Mouse (Mus musculus): ENCODE measurements around the gene Ripor3. TPM values are rescaled to one million over a fixed set of nuclear protein-coding genes. Genes with fewer than 3 reads are reported as not detected.

Gene Ripor3
- polyA plus RNA-seq, 1 experiment from 2014 or later = 1.5 TPM

- Histone ChIP-seq H3K4me1 (replicated peaks) (peaks cover 91% of the 10 kb centered on the region), H3K9ac (peak overlapping the region; percentile 41), H3K27ac (ENCODE audit: poor library complexity, severe bottlenecking) (peak overlapping the region; percentile 76), H3K27me3 (replicated peaks) (no peaks in the 10 kb centered on the region), H3K9me3 (replicated peaks) (no peaks in the 10 kb centered on the region), H3K4me2 (peak overlapping the region; percentile 45), H3K4me3 (no peak overlapping the region), H3K36me3 (no peaks in the 10 kb centered on the region)
- ATAC-seq (ENCODE audit: insufficient number of reproducible peaks, low FRiP score) = no peak
- 51% methylated on average over 12 of the region's 12 CpGs for WGBS
These were observed 67.3 kb downstream of the Ripor3 start for GRCm38 (mm10) chr2:167942926-167943633.

GRCm38 (mm10) chr2:167942199-167942925, 68.1 kb downstream of the Ripor3 start:
- Histone ChIP-seq H3K4me3 (no peak overlapping the region), H3K4me1 (replicated peaks) (peaks cover 85% of the 10 kb centered on the region), H3K9me3 (replicated peaks) (no peaks in the 10 kb centered on the region), H3K36me3 (no peaks in the 10 kb centered on the region), H3K27ac (ENCODE audit: poor library complexity, severe bottlenecking) (peak overlapping the region; percentile 76), H3K9ac (peak overlapping the region; percentile 58; the same call in 1 of the 2 replicates), H3K4me2 (peak overlapping the region; percentile 45), H3K27me3 (replicated peaks) (no peaks in the 10 kb centered on the region)
- peak; percentile 20; the same call in 1 of the 2 replicates for ATAC-seq (ENCODE audit: insufficient number of reproducible peaks, low FRiP score)
- 39% methylated on average over 8 of the region's 8 CpGs for WGBS

GRCm38 (mm10) chr2:167941745-167942176, 68.7 kb downstream of the Ripor3 start:
- ATAC-seq (ENCODE audit: insufficient number of reproducible peaks, low FRiP score) = no peak
- Histone ChIP-seq H3K4me2 (peak overlapping the region; percentile 45), H3K4me3 (no peak overlapping the region), H3K27ac (ENCODE audit: poor library complexity, severe bottlenecking) (peak overlapping the region; percentile 76), H3K9me3 (replicated peaks) (no peaks in the 10 kb centered on the region), H3K9ac (peak overlapping the region; percentile 58), H3K4me1 (replicated peaks) (peaks cover 86% of the 10 kb centered on the region), H3K36me3 (no peaks in the 10 kb centered on the region), H3K27me3 (replicated peaks) (no peaks in the 10 kb centered on the region)
- 49% methylated on average over 6 of the region's 6 CpGs for WGBS

GRCm38 (mm10) chr2:167941320-167941719, 69.1 kb downstream of the Ripor3 start:
- peak overlapping the region; percentile 37; the same call in 1 of the 2 replicates for H3K9ac ChIP-seq
- peaks cover 87% of the 10 kb centered on the region for H3K4me1 ChIP-seq (replicated peaks)
- no peak for ATAC-seq (ENCODE audit: insufficient number of reproducible peaks, low FRiP score)
- no peaks in the 10 kb centered on the region for H3K27me3 ChIP-seq (replicated peaks)
- peak overlapping the region; percentile 76; the same call in 1 of the 2 replicates for H3K27ac ChIP-seq (ENCODE audit: poor library complexity, severe bottlenecking)
- H3K4me3 ChIP-seq = no peak overlapping the region
- peak overlapping the region; percentile 45; the same call in 1 of the 2 replicates for H3K4me2 ChIP-seq
- no peaks in the 10 kb centered on the region for H3K36me3 ChIP-seq
- WGBS = 68% methylated on average over 4 of the region's 4 CpGs
- H3K9me3 ChIP-seq (replicated peaks) = no peaks in the 10 kb centered on the region

- peak overlapping the region; percentile 76 for H3K27ac ChIP-seq (ENCODE audit: poor library complexity, severe bottlenecking)
- 88% methylated on average over 11 of the region's 11 CpGs for WGBS
- no peaks in the 10 kb centered on the region for H3K36me3 ChIP-seq
- H3K4me3 ChIP-seq = no peak overlapping the region
- no peak overlapping the region for H3K9ac ChIP-seq
- H3K9me3 ChIP-seq (replicated peaks) = no peaks in the 10 kb centered on the region
- H3K4me2 ChIP-seq = 0 out of 2 replicates have a peak overlapping the region, but pooled peaks have one; percentile 30
- ATAC-seq (ENCODE audit: insufficient number of reproducible peaks, low FRiP score) = no peak
- peaks cover 90% of the 10 kb centered on the region for H3K4me1 ChIP-seq (replicated peaks)
- no peaks in the 10 kb centered on the region for H3K27me3 ChIP-seq (replicated peaks)
These were observed 69.8 kb downstream of the Ripor3 start for GRCm38 (mm10) chr2:167940636-167941035.

GRCm38 (mm10) chr2:167939632-167940399, 70.6 kb downstream of the Ripor3 start:
- Histone ChIP-seq H3K36me3 (no peaks in the 10 kb centered on the region), H3K4me2 (peak overlapping the region; percentile 30; the same call in 1 of the 2 replicates), H3K4me3 (no peak overlapping the region), H3K27ac (ENCODE audit: poor library complexity, severe bottlenecking) (peak overlapping the region; percentile 76), H3K4me1 (replicated peaks) (peaks cover 89% of the 10 kb centered on the region), H3K9ac (no peak overlapping the region), H3K27me3 (replicated peaks) (no peaks in the 10 kb centered on the region), H3K9me3 (replicated peaks) (no peaks in the 10 kb centered on the region)
- ATAC-seq (ENCODE audit: insufficient number of reproducible peaks, low FRiP score) = 0 out of 2 replicates have a peak, but pooled peaks have one; percentile 2
- 30% methylated on average over 11 of the region's 11 CpGs for WGBS

- Histone ChIP-seq H3K4me1 (replicated peaks) (peaks cover 86% of the 10 kb centered on the region), H3K4me2 (0 out of 2 replicates have a peak overlapping the region, but pooled peaks have one; percentile 30), H3K36me3 (no peaks in the 10 kb centered on the region), H3K27ac (ENCODE audit: poor library complexity, severe bottlenecking) (peak overlapping the region; percentile 76), H3K4me3 (no peak overlapping the region), H3K9me3 (replicated peaks) (no peaks in the 10 kb centered on the region), H3K27me3 (replicated peaks) (no peaks in the 10 kb centered on the region), H3K9ac (no peak overlapping the region)
- ATAC-seq (ENCODE audit: insufficient number of reproducible peaks, low FRiP score) = no peak
- WGBS = 62% methylated on average over 4 of the region's 4 CpGs
These were observed 71.2 kb downstream of the Ripor3 start for GRCm38 (mm10) chr2:167939204-167939603.

- H3K9me3 ChIP-seq (replicated peaks) = no peaks in the 10 kb centered on the region
- no peak for ATAC-seq (ENCODE audit: insufficient number of reproducible peaks, low FRiP score)
- H3K4me3 ChIP-seq = no peak overlapping the region
- 75% methylated on average over 3 of the region's 3 CpGs for WGBS
- no peak overlapping the region for H3K27ac ChIP-seq (ENCODE audit: poor library complexity, severe bottlenecking)
- H3K36me3 ChIP-seq = no peaks in the 10 kb centered on the region
- no peak overlapping the region for H3K9ac ChIP-seq
- no peak overlapping the region for H3K4me2 ChIP-seq
- peaks cover 87% of the 10 kb centered on the region for H3K4me1 ChIP-seq (replicated peaks)
- H3K27me3 ChIP-seq (replicated peaks) = no peaks in the 10 kb centered on the region
These were observed 71.6 kb downstream of the Ripor3 start for GRCm38 (mm10) chr2:167938786-167939185.

GRCm38 (mm10) chr2:167935956-167936355, 74.5 kb downstream of the Ripor3 start:
- WGBS = 59% methylated on average over 3 of the region's 3 CpGs
- no peaks in the 10 kb centered on the region for H3K9me3 ChIP-seq (replicated peaks)
- no peaks in the 10 kb centered on the region for H3K36me3 ChIP-seq
- H3K27me3 ChIP-seq (replicated peaks) = no peaks in the 10 kb centered on the region
- H3K4me1 ChIP-seq (replicated peaks) = peaks cover 73% of the 10 kb centered on the region
- no peak overlapping the region for H3K27ac ChIP-seq (ENCODE audit: poor library complexity, severe bottlenecking)
- no peak overlapping the region for H3K9ac ChIP-seq
- no peak overlapping the region for H3K4me3 ChIP-seq
- 0 out of 2 replicates have a peak overlapping the region, but pooled peaks have one; percentile 0 for H3K4me2 ChIP-seq
- ATAC-seq (ENCODE audit: insufficient number of reproducible peaks, low FRiP score) = no peak

GRCm38 (mm10) chr2:167933397-167933796, 77.0 kb downstream of the Ripor3 start:
- peaks cover 47% of the 10 kb centered on the region for H3K4me1 ChIP-seq (replicated peaks)
- no peaks in the 10 kb centered on the region for H3K36me3 ChIP-seq
- H3K27ac ChIP-seq (ENCODE audit: poor library complexity, severe bottlenecking) = no peak overlapping the region
- H3K27me3 ChIP-seq (replicated peaks) = no peaks in the 10 kb centered on the region
- H3K4me3 ChIP-seq = peak overlapping the region; percentile 93
- no peaks in the 10 kb centered on the region for H3K9me3 ChIP-seq (replicated peaks)
- WGBS = 36% methylated on average over 7 of the region's 7 CpGs
- ATAC-seq (ENCODE audit: insufficient number of reproducible peaks, low FRiP score) = no peak
- H3K9ac ChIP-seq = peak overlapping the region; percentile 97
- peak overlapping the region; percentile 93 for H3K4me2 ChIP-seq

Measured in heart, embryonic 12.5 days (tissue).